Mouse (Mus musculus) T-helper 1 cell (primary cell): Measurements from ENCODE around the gene Zfp931.
"Not testable (repeated sequence)": the region's sequence is repeated elsewhere in the genome, so short reads cannot be mapped to it uniquely, and the experiment has no call there.

Experiments
- in situ Hi-C: fragments of 300-600 bp; cut with MboI, MseI; formaldehyde crosslinking; loops from one replicate; pipeline ENCODE4 v1.15.1; 2025; ENCODE audit warnings: high pct_unique_total_duplicates

The Zfp931 gene

DNA sequence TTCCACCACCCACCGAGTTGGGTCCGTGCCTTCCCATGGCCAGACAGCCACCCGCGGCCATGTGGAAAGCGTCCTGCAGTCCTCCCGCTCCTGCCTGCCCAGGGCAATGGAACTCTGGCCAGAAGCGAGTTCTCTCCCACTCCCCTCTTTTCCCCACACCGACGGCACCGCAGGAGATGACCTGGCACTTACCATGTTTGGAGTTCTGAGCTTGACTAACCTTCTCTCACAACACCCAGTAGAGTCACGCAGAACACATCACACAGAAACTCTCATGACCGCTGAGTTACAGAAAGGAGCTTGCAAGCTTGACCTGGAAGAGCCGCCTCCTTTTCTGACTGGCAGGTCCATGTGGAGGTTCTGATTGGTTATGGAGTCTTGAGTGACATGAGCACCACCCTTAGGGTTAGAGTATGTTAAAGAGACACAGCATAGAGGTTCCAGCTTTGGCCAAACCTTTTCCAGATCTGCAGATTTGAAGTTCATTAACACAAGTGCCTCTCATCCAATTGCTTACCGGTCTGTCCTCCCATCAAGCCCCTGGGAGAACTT is at the start of gene Zfp931:
Gene Zfp931, minus strand, starts transcription at position 311 of the 552 bp plus-strand sequence.
- in situ Hi-C loops: not testable (repeated sequence)

DNA sequence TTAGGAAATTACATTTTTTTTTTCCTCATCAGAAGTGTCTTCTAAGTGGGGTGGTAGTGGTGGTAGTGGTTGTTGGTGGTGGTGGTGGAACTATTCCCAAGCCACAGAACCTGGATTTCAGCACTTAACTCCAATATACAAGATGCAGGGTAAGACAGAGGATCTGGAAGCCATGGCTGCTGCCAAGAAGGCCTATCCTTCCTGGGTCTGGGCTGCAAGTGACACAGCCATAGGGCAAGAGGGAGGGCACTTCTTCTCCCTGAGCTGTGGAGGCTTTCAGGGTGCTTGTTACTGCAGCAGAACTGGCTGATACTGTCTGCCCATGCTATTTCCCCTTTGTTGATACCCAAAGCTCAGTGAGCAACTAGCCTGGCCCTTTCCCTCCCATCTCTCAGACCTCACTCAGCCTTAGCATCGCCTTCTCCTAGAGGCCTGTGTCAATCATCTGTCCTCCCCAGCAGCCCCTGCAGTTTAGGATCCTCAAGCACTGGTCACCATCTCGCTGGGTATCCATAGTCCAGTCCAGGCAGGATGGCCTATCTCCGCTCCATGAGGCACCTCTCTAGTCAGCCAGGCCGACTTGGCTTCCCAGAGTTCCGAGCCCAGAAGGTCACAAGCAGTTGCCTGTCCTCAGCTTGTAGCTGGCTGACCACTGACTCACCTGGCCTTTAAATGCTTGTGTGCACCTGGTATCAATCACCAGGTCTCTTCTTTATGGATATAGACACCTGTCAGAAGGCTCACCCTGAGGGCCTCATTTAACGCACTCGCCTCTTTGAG is 48.0 kb upstream of the Zfp931 start:
- in situ Hi-C loops: no loop called here

DNA sequence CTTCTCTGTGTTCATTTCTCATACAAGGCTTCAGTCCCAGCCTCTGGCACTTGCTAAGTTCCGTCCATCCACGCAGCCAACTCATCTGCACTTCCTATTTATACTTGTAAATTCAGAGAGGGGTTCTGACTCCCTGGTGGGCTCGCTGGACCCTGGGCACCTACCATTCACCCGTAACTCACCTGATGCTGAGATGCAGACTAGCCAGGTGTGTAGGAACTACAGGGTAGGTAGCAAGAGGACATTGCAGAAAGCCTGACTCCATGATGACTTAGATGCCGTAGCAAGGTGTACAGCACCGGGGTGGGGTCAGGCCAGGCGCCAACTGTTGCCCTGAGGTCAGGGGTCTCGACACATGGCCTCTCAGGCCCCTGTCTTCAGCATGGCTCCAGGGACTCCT is 47.2 kb upstream of the Zfp931 start:
- in situ Hi-C loops: no loop called here

DNA sequence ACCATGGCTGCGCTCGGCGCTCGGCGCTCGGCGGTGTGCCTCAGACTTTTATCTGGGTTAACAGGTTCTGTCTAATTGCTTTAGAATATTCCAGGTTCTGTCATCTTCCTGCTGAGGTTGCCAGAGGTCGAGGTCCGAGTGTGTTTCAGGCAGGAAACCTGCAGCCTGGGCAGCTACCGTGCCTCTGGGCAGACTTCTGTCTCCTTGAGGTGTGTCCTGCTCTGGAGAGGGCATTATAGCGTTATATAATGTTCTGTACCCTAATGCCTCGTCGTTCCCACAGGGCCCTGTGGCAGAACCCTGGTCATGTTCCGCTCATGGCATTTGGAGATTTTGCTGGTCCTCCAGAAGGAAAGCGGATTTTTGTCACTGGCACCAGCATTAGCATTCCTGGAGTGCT is 45.2 kb upstream of the Zfp931 start:
- in situ Hi-C loops: no loop called here

DNA sequence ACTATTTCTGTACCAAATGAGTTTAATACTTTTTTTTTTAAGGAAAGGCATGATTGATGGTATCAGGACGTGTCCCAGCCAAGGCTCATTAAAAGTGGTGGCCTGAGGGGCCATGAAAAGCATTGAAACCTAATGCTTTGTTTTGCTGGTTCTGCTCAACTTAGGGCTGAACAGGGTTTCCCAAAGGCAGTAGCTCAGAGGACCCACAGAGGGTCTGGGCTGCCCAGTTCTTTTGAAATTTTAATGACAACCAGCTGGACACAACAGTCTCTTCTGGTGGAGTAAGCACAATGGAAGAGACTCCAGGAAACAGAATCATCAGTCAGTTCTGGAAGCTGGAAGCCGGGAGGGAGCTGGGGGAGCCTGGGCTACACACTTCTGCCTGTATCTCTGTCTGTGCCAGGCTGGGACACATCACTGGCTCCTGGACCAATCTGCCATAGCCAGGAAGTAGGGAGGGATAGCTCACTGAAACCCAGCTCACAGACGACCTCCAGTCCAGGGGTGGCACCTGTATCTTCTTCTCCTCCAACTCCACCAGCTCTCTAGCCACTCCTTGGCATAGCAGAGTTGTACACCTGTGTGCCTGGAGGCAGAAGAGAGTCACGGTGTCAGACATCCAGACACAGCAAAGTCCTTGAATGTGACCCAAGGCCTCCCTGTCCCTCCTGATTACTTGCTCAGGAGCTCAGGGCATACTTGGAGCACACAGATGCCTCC is 43.8 kb upstream of the Zfp931 start:
- in situ Hi-C loops: no loop called here

DNA sequence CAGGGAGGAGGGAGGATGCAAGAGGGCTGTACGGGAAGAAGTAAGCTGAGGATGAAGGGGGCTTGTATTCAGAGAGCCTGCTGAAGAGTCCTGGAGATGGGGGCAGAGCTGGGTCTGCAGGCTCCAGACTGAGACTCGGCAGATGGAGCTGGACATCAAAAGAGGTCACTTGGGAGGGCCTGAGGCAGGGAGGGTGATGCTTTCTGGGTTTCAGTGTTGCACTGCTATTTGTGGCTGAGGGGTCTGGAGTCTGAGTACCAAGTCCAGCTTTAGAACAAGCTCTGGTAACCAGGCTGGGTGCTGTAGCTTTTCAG is 43.1 kb upstream of the Zfp931 start:
- in situ Hi-C loops: no loop called here

DNA sequence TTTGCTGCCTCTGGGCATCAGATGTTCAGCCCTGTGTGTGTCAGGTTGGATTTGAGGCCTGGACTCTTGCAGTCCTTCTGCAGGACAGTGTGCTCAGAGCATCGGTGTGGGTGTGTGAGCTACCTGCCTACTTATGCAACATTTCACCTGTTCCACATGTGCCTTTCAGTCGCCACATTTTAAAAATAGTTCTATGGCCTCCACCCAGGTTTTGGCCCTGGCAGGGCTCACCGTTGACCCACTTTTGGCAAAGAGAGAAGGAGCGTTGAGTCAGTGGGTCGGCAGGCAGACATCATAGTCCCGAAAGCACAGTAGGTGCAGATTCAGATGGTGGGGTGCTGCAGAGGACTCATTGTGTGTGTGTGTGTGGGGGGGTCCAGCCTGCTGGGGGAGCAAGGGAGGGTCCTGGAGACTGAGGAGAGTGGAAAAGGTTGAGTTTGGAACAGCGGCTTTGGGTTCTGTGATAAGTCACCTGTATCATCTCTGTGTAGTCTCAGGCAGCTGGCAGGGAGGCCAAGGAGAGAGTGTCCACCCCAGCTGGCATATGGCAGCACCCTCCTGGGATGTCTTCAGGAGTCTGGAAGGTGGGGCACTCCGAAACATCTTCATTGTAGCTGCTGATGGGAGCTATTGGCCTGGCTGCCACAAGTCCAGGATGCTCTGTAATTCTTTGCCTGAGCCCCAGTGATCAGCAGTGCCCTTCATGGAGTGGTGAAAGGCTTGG is 42.5 kb upstream of the Zfp931 start:
- in situ Hi-C loops: no loop called here

DNA sequence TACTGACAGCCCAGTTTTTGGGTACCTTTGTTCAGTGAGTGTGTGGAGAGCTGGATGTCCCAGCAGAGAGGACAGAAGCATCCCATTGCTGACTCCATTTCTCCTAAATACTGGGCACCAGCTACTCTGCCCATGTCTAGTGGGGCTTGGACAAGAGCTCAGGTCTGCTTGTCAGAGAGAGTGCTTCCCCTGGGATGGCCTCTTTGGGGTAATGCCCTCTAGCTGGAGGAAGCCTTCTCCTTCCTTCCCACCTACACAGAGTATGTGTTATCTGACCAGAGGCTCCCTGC is 42.0 kb upstream of the Zfp931 start:
- in situ Hi-C loops: no loop called here

DNA sequence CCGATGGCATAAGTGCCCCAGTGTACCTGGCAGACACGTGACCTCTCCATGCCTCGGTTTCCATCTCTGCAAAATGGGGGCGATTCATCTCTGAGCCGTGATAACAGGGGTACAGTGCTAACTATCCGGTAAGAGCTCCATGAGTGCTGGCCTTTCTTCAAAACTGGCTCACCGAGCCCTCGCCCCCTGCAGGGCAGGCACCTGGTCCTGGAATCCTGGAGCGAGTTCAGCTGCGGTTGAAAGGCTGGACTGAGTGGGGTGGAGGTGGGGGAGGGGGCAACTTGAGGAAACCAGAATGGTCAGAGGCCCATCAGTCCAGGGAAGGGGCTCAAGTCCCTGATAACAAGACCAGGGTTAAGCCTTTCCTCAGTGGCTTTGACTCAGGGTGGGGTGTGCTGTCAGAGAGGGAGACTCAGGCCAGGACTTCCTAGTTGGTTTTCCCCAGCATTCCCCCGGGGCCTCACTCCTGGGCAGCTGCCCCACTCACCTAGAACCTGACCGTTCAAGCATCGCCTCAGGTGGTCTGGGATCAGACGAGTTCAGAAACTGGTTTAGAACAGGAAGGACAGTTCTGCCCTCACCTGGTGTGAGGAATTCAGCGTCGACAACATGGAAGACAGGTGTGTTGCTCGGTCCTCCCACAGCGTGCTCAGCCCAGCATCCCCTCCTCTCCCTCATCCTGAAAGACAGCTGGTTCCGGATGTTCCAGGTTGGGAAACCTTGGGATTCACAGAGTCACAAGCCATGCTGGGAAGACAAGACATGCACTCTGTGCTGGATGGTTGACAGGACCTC is 41.5 kb upstream of the Zfp931 start:
- in situ Hi-C loops: no loop called here

DNA sequence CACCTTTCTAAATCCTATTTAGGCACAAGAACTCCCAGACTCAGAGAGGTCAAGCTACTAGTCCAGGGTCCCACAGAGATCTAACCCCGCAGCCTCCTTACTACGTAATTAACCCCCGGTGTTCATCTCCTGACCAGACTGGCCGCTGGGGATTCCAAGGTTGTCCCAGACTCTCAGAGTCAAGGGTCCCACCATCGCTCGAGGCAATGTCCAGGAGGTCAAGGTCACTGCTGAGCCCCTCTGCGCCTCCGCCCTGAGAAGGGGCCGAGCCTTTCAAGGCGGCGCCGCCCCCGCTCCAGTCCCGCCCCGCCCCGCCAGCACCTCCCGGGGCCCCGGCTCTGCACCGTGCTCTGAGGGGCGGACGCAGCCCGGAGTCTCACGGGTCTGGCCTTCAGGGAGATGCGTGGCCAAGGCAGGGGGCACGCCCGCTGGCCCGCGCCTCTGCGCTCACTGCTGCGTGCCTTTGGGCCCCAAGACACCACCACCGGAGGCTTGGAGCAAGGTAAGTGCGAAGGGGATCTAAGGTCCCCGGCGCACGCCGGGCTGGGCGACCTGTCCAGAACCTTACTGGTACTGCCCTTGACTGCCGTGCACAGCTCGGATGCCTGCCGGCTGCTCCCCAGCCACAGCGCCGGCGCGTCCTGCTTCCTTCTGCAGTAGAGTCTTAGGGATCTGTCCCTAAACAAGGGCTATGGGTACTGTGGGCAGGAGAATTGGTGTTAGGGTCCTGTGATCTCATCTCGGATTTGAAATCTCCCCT is 40.7 kb upstream of the Zfp931 start, which contains the start of gene Phactr3:
Gene Phactr3, plus strand, starts transcription at position 175 of the 760 bp plus-strand sequence.
- in situ Hi-C loops: no loop called here

DNA sequence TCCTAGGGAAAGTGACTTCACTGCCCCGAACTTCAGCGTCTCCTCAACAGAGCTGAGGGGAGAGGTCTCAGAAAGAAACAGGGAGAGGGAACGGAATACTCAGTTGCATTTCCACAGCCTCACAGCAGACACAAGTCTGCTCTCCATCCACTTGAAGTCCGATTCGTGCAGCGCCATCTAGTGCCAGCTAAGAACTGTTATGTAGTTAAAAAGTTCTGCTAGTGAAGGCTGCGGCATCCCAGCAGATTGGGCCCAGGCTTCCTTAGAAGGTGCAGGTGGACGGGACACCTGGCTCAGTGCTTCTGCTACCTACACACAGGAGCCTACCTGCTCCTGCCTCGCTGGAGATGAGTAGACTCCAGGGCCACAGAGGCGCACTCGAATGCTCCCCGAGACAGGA is 39.7 kb upstream of the Zfp931 start:
- in situ Hi-C loops: no loop called here

DNA sequence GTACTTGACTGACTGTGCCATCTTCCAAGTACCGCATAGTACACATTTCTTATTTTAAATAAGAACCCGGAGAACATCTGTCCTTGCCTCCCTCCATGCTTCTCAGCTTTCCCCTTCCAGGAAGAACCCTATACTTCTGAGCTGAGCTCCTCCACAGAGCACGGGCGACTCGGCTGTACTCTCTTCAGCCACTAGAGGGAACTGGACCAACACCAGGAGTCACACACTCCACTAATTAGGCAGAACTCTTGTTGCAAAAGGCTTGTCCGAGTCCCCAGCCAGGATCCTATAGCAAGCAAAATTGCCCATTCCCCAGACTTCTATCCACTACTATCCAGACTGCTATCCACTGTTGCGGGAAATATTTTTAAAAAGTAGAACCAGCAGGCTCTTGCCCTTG is 23.7 kb upstream of the Zfp931 start:
- in situ Hi-C loops: no loop called here

DNA sequence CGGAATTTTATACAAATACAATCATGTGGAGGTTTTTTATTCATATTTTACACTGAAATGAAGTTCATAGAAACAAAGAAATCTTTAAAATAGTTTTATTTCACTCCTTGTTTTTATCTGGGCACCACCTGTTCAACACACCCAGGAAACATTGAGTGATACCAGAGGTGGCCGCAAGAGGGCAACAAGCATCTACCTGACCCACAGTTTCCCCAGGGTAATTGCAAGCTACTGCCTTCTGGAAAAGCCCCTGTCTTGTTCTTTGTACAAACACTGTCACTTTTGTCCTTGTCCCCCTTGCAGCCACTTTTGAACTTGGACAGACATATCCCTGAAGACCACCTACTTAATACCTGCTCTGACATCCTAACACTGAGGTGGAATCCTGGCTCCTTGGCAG is 19.7 kb upstream of the Zfp931 start:
- in situ Hi-C loops: no loop called here

DNA sequence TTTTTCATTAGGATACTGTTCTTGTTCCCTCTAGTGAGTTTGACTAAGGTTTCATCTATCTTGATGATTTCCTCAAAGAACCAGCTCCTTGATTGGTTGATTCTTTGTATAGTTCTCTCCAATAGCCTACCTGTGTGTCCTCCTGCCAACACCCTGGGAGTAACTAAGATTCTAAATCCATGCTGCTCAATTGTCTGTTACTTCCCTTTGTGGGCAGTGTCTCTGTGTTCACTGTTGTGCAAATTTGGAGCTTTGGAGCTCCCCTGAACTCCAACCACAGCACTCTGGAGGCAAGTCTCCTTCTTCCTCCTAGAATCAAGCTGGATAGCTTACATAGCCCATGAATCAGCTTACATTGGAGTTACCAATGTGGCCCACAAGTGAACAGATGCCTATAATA is 11.3 kb upstream of the Zfp931 start:
- in situ Hi-C loops: no loop called here

DNA sequence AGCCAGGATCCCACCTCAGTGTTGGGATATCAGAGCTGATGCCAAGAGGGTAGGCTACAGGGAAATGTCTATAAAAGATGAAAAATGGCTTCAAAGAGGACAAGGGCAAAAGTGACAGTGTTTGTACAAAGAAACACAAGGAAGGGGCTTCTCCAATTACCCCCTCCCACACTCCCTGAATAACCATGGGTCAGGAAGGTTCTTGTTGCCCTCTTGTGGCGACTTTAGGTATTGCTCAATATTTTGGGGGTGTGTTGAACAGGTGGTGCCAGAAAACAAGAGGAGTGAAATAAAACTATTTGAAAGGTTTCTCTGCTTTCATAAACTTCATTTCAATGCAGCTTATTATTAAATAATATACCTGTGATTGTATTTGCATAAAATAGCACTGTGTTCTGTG is 20.1 kb downstream of the Zfp931 start:
- in situ Hi-C loops: loop anchor here (25.0 kb wide), 1 partner anchor 96 kb away; the partner anchor contains the start of gene Gm14326

DNA sequence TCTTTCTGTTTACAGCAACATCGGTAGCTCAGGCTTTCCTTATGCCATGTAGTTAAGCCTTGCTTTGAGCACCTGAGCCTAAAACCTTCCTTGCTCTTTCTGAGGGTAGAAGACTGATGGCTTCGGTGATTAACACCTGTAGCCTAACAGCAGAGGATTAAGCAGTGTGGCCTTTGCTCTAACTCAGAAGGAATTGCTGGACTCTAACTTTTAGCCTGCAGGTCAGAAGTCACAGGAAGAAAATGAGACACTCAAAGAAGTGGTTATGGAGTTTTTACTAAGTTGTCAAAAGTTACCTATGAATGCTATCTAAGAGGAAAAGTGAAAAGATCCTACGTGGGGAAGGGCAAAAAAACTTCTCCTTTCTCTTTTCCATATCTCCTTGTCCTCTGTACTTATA is 50.7 kb downstream of the Zfp931 start:
- in situ Hi-C loops: loop anchor here (5.0 kb wide), 2 partner anchors 125 to 560 kb away; no protein-coding TSS in a partner anchor

DNA sequence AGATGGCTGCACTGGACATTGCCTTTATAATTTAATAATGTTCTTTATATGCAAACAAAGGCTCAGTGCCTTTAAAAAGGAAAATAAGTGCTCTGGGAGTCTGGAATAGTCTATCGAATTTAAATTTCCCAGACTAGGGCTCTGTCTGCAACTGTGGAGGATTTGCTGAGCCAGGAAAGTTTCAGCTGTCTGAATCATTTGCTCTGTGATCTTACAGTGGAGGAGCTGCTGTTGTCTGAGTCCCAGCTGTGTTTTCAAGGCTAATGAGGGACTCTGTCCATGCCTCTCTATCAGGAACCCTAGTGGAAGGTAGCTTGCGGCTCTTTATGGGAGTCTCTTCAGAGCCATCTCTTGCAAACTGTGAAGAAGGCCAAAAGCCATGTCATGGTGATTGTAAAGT is 54.4 kb downstream of the Zfp931 start:
- in situ Hi-C loops: not testable (repeated sequence)

DNA sequence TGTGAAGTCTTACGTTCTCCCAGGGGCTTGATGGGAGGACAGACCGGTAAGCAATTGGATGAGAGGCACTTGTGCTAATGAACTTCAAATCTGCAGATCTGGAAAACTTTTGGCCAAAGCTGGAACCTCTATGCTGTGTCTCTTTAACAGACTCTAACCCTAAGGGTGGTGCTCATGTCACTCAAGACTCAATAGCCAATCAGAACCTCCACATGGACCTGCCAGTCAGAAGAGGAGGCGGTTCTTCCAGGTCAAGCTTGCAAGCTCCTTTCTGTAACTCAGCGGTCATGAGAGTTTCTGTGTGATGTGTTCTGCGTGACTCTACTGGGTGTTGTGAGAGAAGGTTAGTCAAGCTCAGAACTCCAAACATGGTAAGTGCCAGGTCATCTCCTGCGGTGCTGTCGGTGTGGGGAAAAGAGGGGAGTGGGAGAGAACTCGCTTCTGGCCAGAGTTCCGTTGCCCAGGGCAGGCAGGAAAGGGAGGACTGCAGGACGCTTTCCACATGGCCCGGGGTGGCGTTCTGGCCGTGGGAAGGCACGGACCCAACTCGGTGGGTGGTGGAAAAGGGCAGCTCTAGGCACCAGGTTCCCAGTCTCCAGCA is 55.2 kb downstream of the Zfp931 start, which contains the start of gene Zfp971:
Gene Zfp971, plus strand, starts transcription at position 274 of the 601 bp plus-strand sequence.
- in situ Hi-C loops: not testable (repeated sequence)

DNA sequence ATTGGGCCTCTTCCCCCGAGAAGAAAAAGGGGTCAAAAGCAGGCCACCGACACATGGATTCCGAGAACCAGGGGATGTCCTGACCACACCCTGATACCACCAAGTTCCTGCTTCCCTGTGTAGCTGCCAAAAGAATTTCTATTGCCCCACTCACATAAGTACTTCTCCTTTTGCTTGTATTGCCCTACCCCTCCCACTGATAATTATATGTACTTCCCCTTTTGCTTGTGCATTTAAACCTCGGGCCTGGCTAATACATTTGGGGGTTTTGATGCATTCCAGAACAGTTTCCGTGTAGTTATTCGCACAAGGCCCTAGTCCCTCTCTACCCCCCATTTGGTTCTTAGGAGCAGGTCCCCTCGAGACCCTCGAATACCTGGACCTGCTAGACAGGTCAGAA is 57.5 kb downstream of the Zfp931 start:
- in situ Hi-C loops: not testable (repeated sequence)

DNA sequence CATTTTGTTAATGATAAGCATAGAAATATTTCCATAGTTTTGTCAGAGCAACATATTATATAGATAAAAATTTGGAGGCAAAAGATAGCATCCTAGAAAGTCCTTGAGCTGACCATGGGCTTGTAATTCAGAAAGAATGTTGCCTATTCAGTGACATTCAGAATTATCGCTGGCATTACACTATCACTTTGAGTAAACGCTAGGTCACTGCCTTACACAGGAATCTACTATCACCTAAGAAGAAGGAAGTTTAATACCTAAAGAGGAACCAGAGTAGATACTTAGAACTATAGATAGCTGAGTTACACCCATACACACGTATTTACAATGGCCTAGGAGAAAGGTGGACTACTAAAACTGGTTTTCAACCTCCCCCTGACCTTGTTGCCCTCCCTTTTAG is 58.8 kb downstream of the Zfp931 start:
- in situ Hi-C loops: not testable (repeated sequence)
